Mouse (Mus musculus): ENCODE measurements at regions not wholly inside any gene's neighbourhood (a gene's known extent, or its start where the extent isn't known, plus 50 kb on each side); places are given as distances from the start of the nearest gene placed in this dataset.

GRCm38 (mm10) chr8:103938283-103939230 is 162.9 kb upstream of the Cdh5 start:
- TF ChIP-seq CTCF (IDR thresholded peaks at IDR 0.05; ENCODE audit: borderline replicate concordance, insufficient read depth, low read depth, low read length) = no peak
- TF ChIP-seq POLR2A (IDR thresholded peaks at IDR 0.05; ENCODE audit: borderline replicate concordance, insufficient read depth, low read length) = no peak
